Mouse (Mus musculus) pancreas, adult 10 weeks (tissue): ENCODE data around the gene Olfr458. TPM values are rescaled to one million over a fixed set of nuclear protein-coding genes. Genes with fewer than 3 reads are reported as not detected.

Source experiments
- polyA plus RNA-seq: library from polyadenylated mRNA; stranded (reverse); fragments of 350-450 nt; fragmentation: Illumina TruSeq; extraction: RNeasy Lipid Tissue Mini Kit (QIAGEN cat#74804); gene quantifications from one replicate; pipeline ENCODE4 v1.2.3, GENCODE M21; 2015; ENCODE audit warnings: low read depth, low replicate concordance; ENCODE audit not compliant: insufficient read depth

The Olfr458 gene
- not detected for polyA plus RNA-seq

GRCm38 (mm10) chr6:42465096-42465495 lies at the start of gene Olfr458:
Olfr458 (minus strand) TSS chr6:42465196.

GRCm38 (mm10) chr6:42487114-42487513 lies 22.1 kb upstream of the Olfr458 start, which contains the start of gene Olfr456:
Olfr456 (minus strand) TSS chr6:42487214.

GRCm38 (mm10) chr6:42476235-42476634 lies 11.2 kb upstream of the Olfr458 start, which contains the start of gene Olfr457:
Olfr457 (minus strand) TSS chr6:42476335.

GRCm38 (mm10) chr6:42434446-42434845 lies 30.6 kb downstream of the Olfr458 start, which contains the start of gene Tas2r126:
Tas2r126 (plus strand) TSS chr6:42434535.

Other genes with a start within 250 kb of the Olfr458 start
- not detected for gene Tas2r144, start 249.9 kb downstream of the Olfr458 start, polyA plus RNA-seq
- gene Gstk1, start 219.3 kb downstream of the Olfr458 start, polyA plus RNA-seq = 14.2 TPM
- not detected for gene Tmem139, start 203.2 kb downstream of the Olfr458 start, polyA plus RNA-seq
- 6.7 TPM for gene Casp2, start 200.2 kb downstream of the Olfr458 start, polyA plus RNA-seq
- gene Clcn1, start 178.5 kb downstream of the Olfr458 start, polyA plus RNA-seq = not detected
- 0.18 TPM for gene Fam131b, start 140.6 kb downstream of the Olfr458 start, polyA plus RNA-seq
- gene Zyx, start 115.6 kb downstream of the Olfr458 start, polyA plus RNA-seq = 21.8 TPM
- 1.8 TPM for gene Epha1, start 91.9 kb downstream of the Olfr458 start, polyA plus RNA-seq
- not detected for gene Tas2r143, start 65.0 kb downstream of the Olfr458 start, polyA plus RNA-seq
- gene Tas2r135, start 59.8 kb downstream of the Olfr458 start, polyA plus RNA-seq = not detected
- gene Tas2r126, start 30.7 kb downstream of the Olfr458 start, polyA plus RNA-seq = not detected
- gene Olfr457, start 11.1 kb upstream of the Olfr458 start, polyA plus RNA-seq = not detected
- gene Olfr456, start 22.0 kb upstream of the Olfr458 start, polyA plus RNA-seq = not detected
- not detected for gene Olfr455, start 82.4 kb upstream of the Olfr458 start, polyA plus RNA-seq
- not detected for gene Tcaf3, start 132.5 kb upstream of the Olfr458 start, polyA plus RNA-seq
- gene Tcaf2, start 180.1 kb upstream of the Olfr458 start, polyA plus RNA-seq = 1.8 TPM
- 4.2 TPM for gene Tcaf1, start 244.9 kb upstream of the Olfr458 start, polyA plus RNA-seq